Mouse (Mus musculus): ENCODE data around the gene L3mbtl1. TPM values are rescaled to one million over a fixed set of nuclear protein-coding genes. Genes with fewer than 3 reads are reported as not detected.

The L3mbtl1 gene
- total RNA-seq, 2 experiments from 2014 or later: 13.4 to 15.7 TPM

DNA sequence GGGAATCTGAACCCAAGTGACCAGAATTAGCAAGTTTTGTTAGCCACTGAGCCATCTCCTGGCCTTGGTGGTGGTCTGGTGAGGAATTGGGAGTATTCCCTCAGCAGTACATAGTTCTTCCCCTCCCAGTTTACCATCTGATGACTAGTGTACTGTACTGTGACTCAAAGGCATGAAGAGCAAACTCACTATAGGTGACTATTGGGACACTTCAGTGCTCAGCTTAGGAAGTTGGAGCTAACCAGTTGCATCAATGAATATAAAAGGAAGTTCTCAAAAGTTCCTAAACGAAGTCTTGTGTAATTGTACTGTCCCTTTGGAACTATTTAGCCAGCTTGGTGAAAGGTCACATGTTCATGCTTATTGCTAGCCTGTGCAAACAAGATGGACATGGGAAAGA lies 3.7 kb upstream of the L3mbtl1 start:
- DNase-seq (ENCODE audit: low spot score in 2 of 2): no peak

DNA sequence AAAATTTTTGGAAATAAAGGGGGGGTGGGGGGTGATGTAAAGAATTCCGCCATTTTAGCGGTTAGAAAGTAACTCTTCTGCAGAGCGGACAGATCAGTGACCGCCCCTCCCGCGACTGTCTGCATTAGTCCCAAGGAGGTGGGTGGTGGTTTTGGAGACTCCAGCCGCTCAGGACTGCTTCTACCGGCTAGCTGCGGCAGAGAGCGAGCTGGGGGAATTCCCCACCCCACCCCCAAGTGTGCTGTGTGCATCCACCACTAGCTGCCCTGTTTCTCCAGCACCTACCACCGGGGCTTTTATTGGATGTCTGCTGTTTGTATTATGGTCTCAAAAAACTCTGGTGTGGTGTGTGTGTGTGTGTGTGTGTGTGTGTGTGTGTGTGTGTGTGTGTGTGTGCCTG lies 659 bp downstream of the L3mbtl1 start:
- DNase-seq (ENCODE audit: low spot score in 2 of 2): peak in 1 of 2 experiments; percentile 38

DNA sequence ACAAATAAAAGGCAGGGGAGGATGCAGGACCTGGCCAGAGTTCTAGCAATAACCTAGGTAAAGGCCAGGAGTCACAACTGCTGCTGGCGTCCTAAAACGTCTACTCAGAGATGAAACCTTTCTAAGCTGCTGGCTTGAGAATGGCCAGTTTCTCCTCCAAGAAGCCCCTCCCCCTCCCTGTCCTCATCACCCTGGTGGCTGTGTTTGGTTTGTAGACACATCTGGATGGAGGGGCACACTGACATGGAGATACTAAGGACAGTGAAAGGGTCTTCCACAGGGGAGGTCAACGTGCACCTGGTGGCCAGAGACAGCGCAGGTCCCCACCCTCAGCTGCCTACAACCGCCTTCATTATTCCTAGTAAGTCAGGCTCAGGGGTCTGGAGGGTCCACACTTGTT lies 3.7 kb downstream of the L3mbtl1 start:
- no peak for DNase-seq (ENCODE audit: low spot score in 2 of 2)

DNA sequence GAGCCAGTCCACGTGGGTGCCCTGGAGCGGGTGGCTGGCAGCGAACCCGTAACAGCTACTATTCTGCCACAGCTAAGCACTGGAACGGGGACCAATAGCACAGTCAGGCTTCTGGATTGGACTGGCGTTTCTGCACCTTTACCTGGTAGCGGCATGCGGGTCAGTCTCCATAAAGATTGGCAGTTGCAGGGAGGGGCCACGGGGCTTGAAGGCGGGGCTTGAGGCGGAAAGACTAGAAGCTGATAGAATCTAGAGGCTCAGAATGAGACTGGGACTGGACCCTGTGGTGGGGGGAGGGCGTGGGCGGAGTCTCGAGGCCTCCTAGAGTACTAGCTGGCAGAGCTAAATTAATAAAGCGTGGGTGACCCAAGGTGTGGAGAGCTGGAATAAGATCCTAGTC lies 4.5 kb downstream of the L3mbtl1 start:
- peak; percentile 22 to 42 for DNase-seq (ENCODE audit: low spot score in 2 of 2)

DNA sequence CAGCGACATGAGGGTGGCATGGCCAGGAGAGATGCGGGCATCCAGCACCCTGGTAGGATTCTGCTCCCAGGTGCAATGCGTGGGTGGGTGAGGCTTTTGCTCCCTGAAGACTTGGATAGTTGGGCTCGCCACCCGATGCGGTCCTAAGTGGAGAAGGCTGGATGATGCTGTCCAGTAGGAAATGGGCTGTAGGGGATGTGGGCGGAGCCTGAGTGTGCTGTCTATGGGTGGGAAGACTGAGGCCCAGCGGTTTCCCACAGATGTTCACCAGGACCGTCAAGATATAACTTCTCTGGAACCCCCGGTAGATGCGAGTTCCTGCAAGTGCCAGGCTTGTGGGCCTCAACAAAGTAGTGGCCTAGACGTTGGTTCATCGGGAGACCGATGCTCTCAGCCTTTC lies 4.9 kb downstream of the L3mbtl1 start:
- DNase-seq (ENCODE audit: low spot score in 2 of 2): no peak

DNA sequence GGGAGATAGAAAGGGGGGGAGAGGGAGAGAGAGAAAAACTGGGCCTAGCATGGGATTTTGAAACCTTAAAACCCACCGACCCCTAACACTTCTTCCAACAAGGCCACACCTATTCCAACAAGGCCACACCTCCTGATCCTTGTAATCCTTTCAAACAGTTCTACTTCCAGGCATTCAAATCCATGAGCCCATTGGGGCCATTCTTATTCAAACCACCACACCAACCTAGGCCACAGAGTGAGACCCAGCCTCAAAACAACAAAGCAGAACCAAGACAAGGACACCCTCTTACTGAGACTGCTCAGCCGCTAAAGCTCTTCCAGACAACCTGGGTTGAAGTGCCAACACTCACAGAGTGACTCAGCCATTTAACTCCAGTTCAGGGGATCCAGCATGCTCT lies 7.5 kb downstream of the L3mbtl1 start:
- DNase-seq (ENCODE audit: low spot score in 2 of 2): no peak

DNA sequence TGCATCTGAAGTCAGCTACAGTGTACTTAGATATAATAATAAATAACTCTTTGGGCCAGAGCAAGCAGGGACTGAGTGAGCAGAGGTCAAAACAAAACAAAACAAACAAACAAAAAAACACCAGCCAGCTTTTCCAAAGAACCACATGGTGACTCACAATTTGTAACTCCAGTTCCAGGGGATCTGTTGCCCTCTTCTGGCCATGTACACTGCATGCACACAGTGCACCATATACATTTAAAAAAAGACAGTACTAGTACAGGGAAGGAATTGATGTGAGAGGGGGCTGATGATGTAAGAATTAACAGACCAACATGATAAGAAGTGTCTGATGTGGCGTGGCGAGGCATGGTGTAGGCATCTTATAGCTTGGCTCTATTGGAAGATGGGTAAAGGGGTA lies 13.6 kb downstream of the L3mbtl1 start:
- DNase-seq (ENCODE audit: low spot score in 2 of 2): no peak

DNA sequence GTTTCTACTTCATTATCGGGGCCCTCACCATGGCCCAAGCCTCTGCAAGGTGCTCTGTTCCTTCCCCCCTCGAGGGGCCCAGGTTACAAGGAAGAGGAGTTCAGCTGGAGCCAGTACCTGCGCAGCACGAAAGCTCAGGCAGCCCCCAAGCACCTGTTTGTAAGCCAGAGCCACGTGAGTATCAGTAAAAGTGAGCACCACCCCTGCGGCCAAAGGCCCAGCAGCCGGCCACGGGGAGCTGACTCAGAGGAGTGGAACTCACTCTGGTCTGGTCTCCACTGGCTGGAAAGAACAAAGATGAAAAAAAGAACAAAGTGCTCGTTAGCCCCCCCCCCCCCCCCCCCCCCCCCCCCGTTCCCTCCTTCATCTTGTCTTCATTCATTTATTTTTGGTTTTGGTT lies 18.0 kb downstream of the L3mbtl1 start:
- no peak for DNase-seq (ENCODE audit: low spot score in 2 of 2)

DNA sequence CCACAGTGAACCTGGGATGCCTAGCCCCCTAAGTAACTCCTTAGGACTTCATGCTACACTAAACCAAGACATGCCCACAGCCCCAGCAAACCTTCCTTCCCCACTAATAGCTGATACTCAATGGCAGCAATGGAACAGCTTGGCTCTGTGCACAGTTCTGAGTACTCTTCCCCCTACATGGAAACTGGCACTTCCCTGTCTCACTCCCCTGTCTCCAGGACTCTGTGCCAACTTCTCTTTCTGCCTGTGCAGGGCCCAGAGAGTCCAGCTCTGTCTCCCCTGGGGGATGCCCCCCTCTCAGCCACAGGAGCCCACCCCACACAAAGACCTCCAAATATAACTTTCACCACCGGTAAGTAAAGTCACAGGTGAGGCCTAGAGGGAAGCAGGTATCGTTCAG lies 23.5 kb downstream of the L3mbtl1 start:
- no peak for DNase-seq (ENCODE audit: low spot score in 2 of 2)

DNA sequence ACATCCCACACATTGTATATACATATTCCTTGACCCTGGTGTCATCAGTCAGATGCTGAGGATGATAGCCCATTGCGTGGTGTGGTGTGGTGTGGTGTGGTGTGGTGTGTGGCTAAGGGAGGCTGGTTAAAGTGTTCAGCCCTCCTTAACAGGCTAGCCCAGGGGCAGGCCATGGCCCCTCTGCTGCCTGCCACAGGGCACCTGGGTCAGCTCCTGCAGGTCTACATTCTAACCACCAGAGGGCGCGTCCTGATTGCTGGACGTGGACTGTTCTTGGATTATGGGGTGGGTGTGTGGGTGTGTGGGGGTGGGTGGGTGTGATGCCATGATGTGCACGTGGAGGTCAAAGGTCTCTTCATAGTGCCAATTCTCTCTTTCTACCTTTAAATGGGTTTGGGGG lies 25.1 kb downstream of the L3mbtl1 start:
- peak in 1 of 2 experiments; percentile 23 for DNase-seq (ENCODE audit: low spot score in 2 of 2)

DNA sequence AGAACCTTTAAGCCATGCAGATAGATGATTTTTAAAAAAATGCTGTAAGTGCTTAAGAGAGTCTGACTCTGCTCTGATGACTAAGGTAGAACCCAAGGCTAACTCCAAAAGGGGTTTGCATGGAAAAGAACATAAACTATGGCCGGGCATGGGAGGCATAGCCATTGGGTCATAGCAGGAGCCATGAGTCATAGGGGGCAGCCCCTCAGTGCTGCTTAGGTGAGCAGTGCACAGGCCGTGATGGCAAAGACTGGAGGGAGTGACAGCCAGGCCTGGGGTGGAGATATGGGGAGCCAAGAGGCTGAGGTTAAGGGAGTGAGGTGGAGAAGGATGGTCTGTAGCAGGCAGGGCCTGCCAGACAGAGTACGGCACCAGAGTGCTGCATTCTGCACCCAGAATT lies 25.8 kb downstream of the L3mbtl1 start:
- no peak for DNase-seq (ENCODE audit: low spot score in 2 of 2)

DNA sequence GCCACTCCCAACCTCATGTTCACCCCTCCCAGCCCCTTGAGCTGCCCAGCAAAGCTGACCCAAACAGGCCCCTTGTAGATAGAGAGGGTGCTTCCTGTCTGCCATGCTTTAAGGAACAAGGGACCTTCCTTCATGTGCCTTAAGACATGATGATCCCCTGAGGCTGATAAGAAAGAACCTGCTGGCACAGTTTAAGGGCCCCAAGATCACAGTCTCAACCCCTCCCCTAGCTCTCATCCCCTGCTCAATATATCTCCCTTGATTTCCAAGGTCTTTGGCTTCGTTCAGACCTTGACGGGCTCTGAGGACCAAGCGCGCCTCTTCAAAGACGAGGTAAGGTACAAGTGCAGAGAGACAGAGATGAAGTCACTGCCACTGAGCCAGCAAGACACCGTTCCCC lies 27.6 kb downstream of the L3mbtl1 start:
- DNase-seq (ENCODE audit: low spot score in 2 of 2): no peak

DNA sequence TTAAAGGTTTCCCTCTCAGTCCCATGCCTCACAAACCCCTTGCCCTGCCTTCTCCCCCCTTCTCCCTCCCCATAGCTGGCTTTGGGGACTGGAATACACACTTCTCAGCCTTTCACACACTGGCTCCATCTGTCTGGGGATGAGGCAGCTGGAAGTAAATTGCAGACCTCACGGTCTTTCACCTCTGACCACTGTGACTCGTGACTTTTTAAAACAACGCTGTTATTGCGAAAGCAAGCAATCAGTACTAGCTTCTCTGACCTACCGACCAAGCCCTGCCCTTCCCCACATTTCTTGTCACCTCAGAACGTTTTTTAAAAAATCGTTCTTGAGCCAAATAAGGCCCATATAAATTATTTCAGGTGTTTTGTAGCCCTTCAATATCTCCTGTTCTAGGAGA lies 29.5 kb downstream of the L3mbtl1 start:
- DNase-seq (ENCODE audit: low spot score in 2 of 2): no peak

DNA sequence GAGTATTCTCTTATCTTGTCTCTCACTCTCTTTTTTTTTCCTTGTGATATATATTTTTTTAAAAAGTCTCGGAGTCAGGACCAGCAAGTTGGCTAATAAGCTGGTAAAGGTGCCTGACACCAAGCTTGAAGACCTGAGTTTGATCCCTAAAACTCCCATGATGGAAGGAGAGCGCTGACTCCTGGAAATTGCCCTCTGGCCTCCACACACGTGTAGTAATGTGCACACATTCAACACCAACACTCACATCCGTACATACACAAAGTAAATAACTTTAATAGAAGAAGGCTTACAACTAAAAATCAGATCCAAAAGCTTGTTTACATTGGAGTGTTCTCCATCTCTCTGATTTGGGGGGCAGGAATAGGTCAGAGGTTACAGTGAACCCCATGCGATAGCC lies 29.9 kb downstream of the L3mbtl1 start:
- no peak for DNase-seq (ENCODE audit: low spot score in 2 of 2)

DNA sequence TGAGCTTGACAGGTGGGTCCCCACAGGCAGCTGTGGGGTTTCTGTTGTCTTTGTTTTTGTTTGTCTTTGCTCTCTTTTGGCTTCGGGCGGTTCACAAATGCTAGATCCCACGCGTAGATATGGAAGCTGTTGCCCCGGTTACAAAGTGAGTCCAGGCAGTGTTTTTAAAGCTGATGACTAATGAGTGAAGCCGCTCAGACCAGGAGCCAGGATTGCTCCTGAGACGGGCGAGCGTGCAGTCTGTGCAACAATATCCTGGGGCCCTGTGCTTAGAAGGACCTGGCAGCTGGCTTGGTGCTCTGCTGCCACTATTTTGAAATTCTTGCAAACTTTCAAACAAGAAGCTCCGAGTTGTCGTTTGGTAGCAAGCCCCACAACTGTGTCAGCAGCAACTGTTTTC lies 30.4 kb downstream of the L3mbtl1 start:
- DNase-seq (ENCODE audit: low spot score in 2 of 2): no peak

DNA sequence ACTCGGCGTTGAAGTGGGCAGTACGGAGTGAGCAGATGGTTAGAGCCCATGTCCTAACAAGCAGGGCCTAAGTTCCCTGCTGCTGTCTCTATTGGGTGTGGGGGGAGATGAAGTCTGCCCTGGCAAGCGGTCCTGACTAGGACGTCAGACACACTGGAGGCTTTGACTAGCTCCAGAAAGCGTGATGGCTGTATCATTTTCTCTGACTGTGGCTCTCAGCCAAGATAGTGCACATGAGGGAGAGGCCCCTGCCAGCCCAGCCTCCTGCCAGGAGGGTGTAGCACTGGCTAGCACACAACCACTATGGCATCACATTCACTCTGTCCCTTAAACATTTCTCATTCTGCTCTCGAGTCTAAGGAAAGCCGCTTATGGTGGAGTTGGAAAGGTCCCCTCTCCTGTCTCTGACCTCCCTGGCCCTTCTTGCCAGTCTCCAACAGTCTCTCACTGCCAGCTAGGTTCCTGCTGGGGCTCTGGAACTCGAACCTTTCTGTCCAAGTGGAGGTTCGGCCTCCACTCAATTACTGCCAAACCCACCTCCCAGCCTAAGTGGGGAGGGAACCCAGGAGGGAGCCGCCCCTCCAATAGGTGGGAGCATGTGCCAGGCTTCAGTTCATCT lies 32.0 kb downstream of the L3mbtl1 start:
- no peak for DNase-seq (ENCODE audit: low spot score in 2 of 2)

DNA sequence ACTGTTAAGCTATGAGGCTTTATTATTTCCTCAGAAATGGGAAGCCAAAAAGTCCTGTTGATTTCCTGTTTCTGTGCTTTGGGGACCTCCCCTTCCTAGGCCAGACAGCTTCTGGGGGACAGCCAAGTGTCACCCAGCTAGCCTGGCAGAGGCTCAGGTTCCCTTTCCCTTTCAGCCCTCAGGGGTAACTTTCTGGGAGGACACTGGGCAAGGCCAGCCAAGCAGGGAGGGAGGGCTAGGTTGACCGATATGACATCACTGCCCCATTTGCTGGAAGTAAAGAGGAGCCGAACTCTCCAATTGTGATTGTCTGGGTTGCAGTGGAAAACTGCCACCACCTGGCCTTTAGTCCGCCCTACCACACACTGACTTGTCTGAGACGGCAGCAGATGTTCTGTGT lies 32.7 kb downstream of the L3mbtl1 start:
- no peak for DNase-seq (ENCODE audit: low spot score in 2 of 2)

DNA sequence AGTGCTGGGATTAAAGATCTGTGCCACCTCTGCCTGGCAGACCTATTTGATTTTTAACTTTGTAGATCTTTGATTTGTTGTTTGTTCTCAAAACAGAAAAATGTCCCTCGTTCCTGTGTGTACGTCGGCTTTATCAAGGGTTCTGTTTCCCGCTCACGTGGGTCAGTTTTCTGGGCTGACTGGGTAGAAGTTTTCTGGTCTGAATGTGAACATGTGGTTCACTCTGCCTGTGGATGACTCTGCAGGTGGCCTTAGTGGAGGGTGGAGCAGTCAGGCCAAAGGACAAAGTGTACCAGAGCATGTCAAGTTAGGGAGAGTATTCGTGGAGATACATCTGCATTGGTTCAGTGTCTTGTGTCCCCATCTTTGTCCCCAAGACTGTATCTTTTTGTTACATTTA lies 41.1 kb downstream of the L3mbtl1 start:
- no peak for DNase-seq (ENCODE audit: low spot score in 2 of 2)

DNA sequence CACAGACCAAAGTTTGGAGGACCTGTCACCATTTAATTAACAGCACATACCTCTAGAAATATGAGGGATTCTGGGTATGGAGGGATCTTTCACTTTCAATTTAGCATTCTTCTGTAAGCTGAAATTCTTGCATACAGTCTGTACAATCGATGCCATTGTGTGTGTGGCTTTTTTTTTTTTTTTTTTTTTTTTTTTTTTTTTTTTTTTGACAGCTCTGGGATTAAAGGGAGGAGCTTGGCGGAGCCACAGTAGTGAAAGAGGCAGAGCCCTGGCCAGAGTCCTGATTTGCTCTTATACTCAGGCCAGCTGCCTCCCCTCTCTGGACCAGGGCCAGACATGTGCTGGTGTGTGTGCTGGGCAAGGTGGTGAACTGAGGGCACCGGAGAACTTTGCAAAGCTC lies 42.7 kb downstream of the L3mbtl1 start:
- no peak for DNase-seq (ENCODE audit: low spot score in 2 of 2)

DNA sequence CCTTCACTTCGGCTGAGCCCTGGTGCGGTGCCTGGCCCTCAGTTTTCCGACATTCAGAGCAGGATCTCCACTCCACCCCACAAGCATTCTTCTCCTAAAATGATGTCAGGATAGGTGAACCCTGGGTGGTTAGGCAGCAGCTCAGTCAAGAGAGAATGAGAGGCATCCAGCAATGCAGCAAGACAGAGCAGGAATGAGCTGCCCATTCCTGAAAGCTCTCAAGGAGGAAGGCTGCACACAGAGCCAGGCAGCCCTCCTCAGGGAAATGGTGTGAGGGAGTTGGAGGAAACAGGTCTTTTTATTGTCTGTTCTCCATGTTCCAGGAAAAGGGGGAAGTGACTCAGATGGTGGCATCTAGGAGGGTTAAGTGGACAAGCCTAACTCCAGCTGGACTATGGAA lies 43.5 kb downstream of the L3mbtl1 start:
- DNase-seq (ENCODE audit: low spot score in 2 of 2): no peak

DNA sequence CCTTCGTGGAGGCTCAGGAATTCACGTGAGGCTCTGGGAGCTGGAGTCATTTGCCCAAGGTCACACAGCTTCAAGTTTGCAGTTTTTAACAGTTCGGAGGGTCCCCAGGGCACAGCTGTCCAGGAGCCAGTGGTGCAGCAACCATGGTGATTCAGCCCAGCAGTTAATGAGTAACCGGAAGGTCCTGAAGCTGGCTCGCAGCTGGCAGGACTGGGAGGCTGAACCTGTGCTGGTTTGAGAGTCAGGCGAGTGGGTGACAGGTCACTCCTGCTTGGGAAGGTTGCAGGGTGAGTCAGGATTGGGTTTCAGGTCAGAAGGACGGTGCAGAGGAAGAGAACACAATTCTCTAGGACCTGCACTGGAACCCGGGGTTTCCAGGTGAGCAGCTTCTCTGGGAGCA lies 43.9 kb downstream of the L3mbtl1 start, which contains the start of gene Sgk2:
TSS of gene Sgk2 (plus strand) at position 113 of the 400 bp plus-strand sequence.
- DNase-seq (ENCODE audit: low spot score in 2 of 2): no peak

DNA sequence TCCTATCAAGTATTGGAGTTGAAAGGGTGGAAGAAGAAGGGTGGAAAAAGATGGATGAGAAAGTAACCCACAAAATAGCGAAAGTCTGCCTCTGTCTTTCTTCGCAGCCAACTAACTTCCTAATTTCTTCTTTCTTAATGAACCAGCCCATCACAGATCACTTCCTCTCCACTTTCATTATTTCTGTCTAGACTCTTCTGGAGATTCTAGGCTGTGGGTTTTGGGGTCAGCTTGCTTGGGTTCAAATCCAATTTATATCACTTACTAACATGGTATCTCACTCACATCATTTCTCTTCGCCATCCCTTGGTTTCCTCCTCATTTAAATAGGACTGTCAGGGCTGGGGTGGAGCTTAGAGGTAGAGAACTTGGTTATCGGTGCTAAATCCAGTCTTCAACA lies 45.0 kb downstream of the L3mbtl1 start:
- DNase-seq (ENCODE audit: low spot score in 2 of 2): no peak

DNA sequence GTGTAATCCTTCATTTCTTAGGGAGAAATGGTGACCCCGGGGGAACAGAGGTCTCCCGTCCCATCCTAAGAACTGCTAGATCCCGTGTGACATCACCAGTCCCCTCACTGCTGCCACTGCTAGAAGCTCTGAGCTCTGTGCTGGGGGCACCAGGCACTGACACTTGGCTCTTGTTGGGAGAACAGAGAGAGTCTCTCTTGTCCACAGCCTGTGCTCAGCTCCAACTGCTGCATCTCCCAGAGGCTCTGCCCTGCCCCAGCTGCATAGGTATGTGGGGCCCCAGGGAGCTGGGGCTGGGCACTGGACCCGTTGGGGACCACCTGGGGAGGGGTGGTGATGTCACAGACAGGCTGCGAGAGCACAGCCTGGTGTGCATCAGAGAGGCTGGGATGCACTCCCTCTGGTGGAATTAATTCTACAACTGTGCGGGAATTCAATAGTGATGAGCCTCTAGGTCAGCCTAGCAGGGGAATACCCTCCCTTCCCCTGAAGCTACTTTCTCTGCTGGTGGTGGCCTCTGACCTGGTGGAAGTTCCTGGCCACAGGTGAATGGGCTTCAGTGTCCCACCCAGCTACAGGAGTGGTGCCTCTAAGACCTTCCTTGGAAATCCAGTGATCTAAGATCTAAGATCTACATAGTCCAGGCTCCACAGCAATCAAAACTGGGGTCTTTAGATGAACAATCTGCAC lies 48.3 kb downstream of the L3mbtl1 start:
- no peak for DNase-seq (ENCODE audit: low spot score in 2 of 2)

Data from left cerebral cortex, adult 18-20 months (tissue).